Mouse (Mus musculus) intestine, embryonic 16.5 days (tissue): ENCODE results near the gene Cpvl. TPM values are rescaled to one million over a fixed set of nuclear protein-coding genes. Genes with fewer than 3 reads are reported as not detected.

Source experiments
- ATAC-seq: fragments of 200-750 bp; cut with Nextera tagmentation; 2 replicates; pipeline ENCODE4 v1.8.0; 2017; ENCODE audit warnings: moderate TSS enrichment, moderate library complexity
- H3K27ac ChIP-seq: fragments of 300-500 bp; sonication (generic); 2 replicates; pipeline ENCODE4 v1.5.1; 2014; ENCODE audit warnings: mild to moderate bottlenecking, low read length
- H3K27me3 ChIP-seq: fragments of 300-500 bp; sonication (generic); replicated peaks from 2 replicates; pipeline ENCODE4 v1.6.1; 2014; ENCODE audit warnings: low read length, control low read depth, mixed read lengths; ENCODE audit not compliant: control insufficient read depth, insufficient read depth
- H3K36me3 ChIP-seq: fragments of 300-500 bp; sonication (generic); 2 replicates; pipeline ENCODE4 v1.6.1; 2014; ENCODE audit warnings: low read length, control low read depth; ENCODE audit not compliant: control insufficient read depth, insufficient read depth
- H3K4me1 ChIP-seq: fragments of 300-500 bp; sonication (generic); 2 replicates; pipeline ENCODE4 v1.6.1; 2014; ENCODE audit warnings: low read length, control low read depth, mixed read lengths; ENCODE audit not compliant: control insufficient read depth, insufficient read depth
- H3K4me2 ChIP-seq: fragments of 300-500 bp; sonication (generic); 2 replicates; pipeline ENCODE4 v1.6.1; 2014; ENCODE audit warnings: low read depth, low read length, control low read depth
- H3K4me3 ChIP-seq: fragments of 300-500 bp; sonication (generic); 2 replicates; pipeline ENCODE4 v1.5.1; 2014; ENCODE audit warnings: mild to moderate bottlenecking, low read length
- H3K9ac ChIP-seq: fragments of 300-500 bp; sonication (generic); 2 replicates; pipeline ENCODE4 v1.6.1; 2014; ENCODE audit warnings: low read depth, low read length
- H3K9me3 ChIP-seq: fragments of 300-500 bp; sonication (generic); 2 replicates; pipeline ENCODE4 v1.6.1; 2016; ENCODE audit warnings: low read length, control low read depth; ENCODE audit not compliant: control insufficient read depth
- WGBS: fragments of 180-500 bp; shearing (Covaris S2); extraction: QIAGEN DNeasy Blood & Tissue Kit; methylation state at CpG from one replicate; pipeline ENCODE4 v1.1.7; 2014; 5-methylcytosine and 5-hydroxymethylcytosine counted together
- polyA plus RNA-seq: library from polyadenylated mRNA; unstranded; fragments of >200 nt; fragmentation: Nextera tagmentation; extraction: Ambion mirVana; gene quantifications from 2 replicates; pipeline ENCODE4 v1.2.1, GENCODE M21; 2015

The Cpvl gene
- polyA plus RNA-seq, 1 experiment from 2014 or later, result 0.34 TPM

DNA sequence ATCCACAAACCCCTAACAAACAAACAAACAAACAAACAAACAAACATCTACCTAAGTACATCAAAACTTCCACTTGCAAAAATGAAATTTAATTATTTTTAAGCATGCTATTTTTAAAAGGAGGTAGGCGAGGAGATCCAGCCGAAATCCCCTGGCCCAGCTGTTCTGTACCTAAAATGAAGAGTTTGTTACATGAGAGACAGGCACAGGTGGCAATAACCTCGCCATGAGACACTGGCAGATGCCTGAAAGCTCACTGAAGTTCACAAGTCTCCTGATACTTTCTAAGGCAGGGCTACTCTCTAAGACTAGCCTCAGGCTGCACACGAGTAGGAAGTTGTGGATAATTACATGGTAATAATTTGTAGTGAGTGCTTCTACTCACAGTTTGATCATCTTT is 26.8 kb upstream of the Cpvl start:
- H3K27me3 ChIP-seq, result no peaks in the 10 kb centered on the region
- no peak overlapping the region for H3K4me2 ChIP-seq
- H3K9ac ChIP-seq, result no peak overlapping the region
- H3K36me3 ChIP-seq, result no peaks in the 10 kb centered on the region
- no peaks in the 10 kb centered on the region for H3K4me1 ChIP-seq
- no peaks in the 10 kb centered on the region for H3K9me3 ChIP-seq
- WGBS, result 82% methylated on average over 4 of the region's 4 CpGs
- ATAC-seq, result no peak
- no peak overlapping the region for H3K4me3 ChIP-seq
- no peak overlapping the region for H3K27ac ChIP-seq

DNA sequence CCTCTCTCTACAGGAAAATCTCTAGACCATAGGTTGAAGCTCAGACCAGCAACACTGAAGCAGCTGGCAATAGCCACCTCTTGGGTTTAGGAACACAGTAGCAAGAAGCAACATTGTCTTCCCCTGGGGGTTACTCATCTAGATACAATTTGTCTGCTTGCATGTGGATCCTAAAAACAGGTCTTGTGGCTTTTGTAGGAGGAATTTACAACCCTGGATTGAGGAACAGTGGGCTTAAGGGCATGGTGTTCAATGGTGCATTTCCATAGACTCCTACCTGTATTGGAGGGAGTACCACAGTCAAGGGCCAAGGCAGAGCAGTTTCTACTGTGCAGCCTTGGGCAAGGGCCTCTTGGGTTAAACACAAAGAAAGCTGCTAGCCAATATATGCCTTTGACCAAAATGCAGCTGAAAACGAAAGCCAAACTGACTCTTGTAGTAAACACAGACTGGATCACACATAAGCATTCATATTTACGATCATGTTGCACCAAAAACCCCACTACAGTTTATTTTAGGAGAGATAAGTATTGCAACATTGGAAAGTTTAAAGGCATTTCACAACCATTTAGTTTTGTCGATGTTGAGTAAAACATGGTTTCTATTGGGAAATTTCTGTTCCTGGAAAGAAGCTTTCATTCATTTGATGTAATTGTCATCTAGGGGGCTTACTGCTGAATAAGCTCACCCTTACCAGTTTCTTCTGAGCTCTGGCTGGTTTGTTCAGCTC is 17.9 kb upstream of the Cpvl start:
- Histone ChIP-seq H3K9ac (no peak overlapping the region), H3K9me3 (no peaks in the 10 kb centered on the region), H3K4me2 (no peak overlapping the region), H3K27ac (no peak overlapping the region), H3K36me3 (no peaks in the 10 kb centered on the region), H3K27me3 (no peaks in the 10 kb centered on the region), H3K4me1 (no peaks in the 10 kb centered on the region), H3K4me3 (no peak overlapping the region)
- no peak for ATAC-seq
- WGBS, result 86% methylated on average over 3 of the region's 3 CpGs

DNA sequence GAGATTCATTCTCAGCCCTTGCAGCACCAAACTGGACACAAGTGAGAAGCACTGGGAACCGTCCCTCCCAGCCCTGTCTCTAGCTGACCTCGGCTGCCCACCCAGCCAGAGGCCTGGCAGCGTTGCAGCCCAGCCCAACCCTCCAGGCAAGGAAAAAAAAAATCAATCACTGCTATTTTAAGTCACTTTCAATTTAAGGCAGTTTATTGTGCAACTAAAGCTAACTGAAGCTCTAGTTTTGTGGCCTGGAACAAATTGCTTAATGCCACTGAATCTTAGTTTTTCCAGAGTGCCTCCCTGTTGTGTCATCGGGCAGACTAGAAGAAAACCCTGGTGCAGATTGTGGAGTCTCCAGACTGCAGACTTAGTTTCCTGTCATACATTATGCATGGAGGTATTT is 17.0 kb upstream of the Cpvl start:
- Histone ChIP-seq H3K4me3 (no peak overlapping the region), H3K27ac (no peak overlapping the region), H3K36me3 (no peaks in the 10 kb centered on the region), H3K9ac (no peak overlapping the region), H3K9me3 (no peaks in the 10 kb centered on the region), H3K4me2 (no peak overlapping the region), H3K27me3 (no peaks in the 10 kb centered on the region), H3K4me1 (no peaks in the 10 kb centered on the region)
- no peak for ATAC-seq
- 53% methylated on average over 4 of the region's 4 CpGs for WGBS

DNA sequence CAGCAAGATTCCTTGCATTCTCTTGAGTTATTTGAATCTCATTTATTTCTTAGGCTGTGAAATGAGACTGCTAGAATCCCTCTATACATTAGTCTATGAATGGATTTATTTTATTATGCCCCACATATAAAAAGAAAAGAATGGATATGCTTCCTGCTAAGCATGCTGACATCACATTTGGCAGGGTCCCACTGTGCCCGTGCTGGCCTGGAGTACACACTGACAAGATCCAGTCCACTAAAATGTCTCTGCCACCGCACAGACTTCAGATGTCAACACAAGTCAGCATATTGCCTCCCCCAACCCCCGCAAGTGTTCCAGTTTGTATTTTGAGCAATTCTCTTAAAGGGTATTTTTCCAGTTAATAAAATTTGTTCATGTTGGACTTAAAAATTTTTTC is 13.9 kb upstream of the Cpvl start:
- Histone ChIP-seq H3K9ac (no peak overlapping the region), H3K9me3 (no peaks in the 10 kb centered on the region), H3K36me3 (no peaks in the 10 kb centered on the region), H3K4me2 (no peak overlapping the region), H3K4me3 (no peak overlapping the region), H3K4me1 (peaks cover 3% of the 10 kb centered on the region; the same call in 1 of the 2 replicates), H3K27ac (no peak overlapping the region), H3K27me3 (no peaks in the 10 kb centered on the region)
- no peak for ATAC-seq
- 62% methylated on average over 3 of the region's 3 CpGs for WGBS

DNA sequence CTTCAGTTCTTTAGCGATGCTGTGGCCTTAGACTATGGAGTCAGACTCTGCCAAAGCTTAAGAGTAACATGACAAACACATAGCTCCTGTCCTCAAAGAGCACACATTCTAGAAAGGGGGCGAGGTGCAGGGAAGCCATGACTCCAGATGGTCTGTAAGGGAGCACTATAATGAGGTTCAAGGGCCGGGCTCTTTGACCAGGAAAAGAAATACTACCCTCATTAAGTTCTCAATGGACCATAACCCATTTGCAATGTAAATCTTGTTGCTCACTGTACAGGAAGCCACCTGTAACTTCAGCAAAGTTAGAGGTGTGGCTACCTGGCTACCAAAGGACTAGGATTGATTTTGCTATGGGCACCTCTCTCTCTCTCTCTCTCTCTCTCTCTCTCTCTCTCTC is 8.8 kb upstream of the Cpvl start:
- H3K27me3 ChIP-seq, result no peaks in the 10 kb centered on the region
- H3K27ac ChIP-seq, result no peak overlapping the region
- 83% methylated on average over 3 of the region's 3 CpGs for WGBS
- H3K4me1 ChIP-seq, result peaks cover 7% of the 10 kb centered on the region; the same call in 1 of the 2 replicates
- H3K4me2 ChIP-seq, result no peak overlapping the region
- ATAC-seq, result no peak
- no peak overlapping the region for H3K4me3 ChIP-seq
- H3K36me3 ChIP-seq, result no peaks in the 10 kb centered on the region
- H3K9me3 ChIP-seq, result no peaks in the 10 kb centered on the region
- no peak overlapping the region for H3K9ac ChIP-seq

DNA sequence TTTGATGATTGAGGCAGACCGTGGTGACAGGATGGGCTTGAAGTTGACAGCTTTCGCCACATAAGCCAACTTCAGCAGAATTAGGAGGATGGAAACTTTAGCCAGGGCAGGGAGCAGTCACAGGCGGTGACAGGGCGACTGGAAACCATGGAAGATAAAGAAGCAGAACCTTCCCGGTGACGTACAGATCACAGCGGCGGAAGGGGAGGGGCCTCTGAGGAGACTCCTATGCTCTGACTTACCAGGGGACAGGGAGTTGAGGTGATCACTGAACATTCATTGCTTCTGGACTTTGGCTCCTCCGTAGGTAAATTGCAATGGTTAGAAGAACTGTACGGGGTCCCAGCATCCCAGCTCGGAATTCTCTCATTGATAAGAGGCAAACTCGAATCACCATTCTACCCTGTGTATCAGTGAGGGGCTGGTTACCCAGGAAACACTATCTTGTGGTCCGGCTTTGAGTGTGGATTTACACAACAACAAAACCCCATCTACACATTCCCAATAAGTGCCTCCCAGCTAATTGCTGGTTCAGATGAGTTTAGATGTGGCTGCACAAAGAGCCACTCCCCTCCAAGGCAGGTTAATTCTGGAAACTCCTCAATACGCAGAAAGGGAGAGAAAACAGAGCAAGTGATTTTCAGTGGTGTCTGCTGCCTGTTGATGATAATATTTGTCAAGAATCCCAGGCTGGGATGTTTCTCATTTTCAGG is 8.0 kb upstream of the Cpvl start:
- Histone ChIP-seq H3K9me3 (no peaks in the 10 kb centered on the region), H3K27me3 (no peaks in the 10 kb centered on the region)
- 64% methylated on average over 14 of the region's 14 CpGs for WGBS

DNA sequence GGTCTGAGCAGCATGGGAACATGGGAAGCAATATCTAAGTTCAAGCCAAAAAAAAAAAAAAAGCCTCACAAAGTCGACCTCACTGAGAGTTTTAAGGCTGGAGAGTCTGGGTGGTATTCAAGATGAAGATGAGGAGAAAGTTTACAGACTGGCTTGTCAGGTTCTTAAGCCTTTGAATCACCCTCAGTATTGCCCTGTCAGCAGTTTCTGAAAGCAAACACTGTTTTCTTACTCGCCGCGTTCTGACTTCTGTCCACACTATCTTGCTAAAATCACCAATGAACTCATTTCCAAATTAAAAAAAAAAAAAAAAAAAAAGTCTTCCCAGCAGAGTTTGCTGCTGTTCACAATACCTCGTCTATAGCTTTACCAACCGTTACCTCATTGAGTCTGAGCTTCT is 5.3 kb upstream of the Cpvl start:
- Histone ChIP-seq H3K4me3 (no peak overlapping the region), H3K4me2 (no peak overlapping the region), H3K27ac (no peak overlapping the region), H3K36me3 (no peaks in the 10 kb centered on the region), H3K27me3 (no peaks in the 10 kb centered on the region), H3K9ac (no peak overlapping the region), H3K4me1 (peaks cover 9% of the 10 kb centered on the region; the same call in 1 of the 2 replicates), H3K9me3 (no peaks in the 10 kb centered on the region)
- ATAC-seq, result no peak
- 61% methylated on average over 6 of the region's 6 CpGs for WGBS

More for the DNA sequence above, 8.0 kb upstream of the Cpvl start:
- Histone ChIP-seq H3K27ac (no peak overlapping the region), H3K9ac (no peak overlapping the region), H3K36me3 (no peaks in the 10 kb centered on the region), H3K4me1 (peaks cover 9% of the 10 kb centered on the region; the same call in 1 of the 2 replicates), H3K4me3 (no peak overlapping the region), H3K4me2 (no peak overlapping the region)
- ATAC-seq, result peak; percentile 60; the same call in 1 of the 2 replicates

DNA sequence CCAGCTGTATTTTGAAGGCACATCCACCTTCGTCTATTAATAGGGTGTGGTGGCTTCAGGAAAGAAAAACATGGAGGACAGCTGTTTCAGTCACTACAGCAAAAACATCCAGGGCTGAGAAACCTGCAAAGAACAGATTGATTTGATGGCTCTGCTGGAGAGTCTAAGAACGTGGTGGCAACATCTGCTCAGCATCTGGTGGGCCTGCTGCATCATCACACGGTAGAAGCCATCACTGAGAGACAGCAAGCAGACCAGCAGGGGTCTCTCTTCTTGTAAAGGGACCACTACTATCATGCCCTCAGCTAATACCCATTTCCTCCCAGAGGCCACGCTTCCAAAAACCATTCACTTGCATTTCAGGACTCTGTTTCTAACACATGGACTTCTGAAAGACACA is 4.1 kb upstream of the Cpvl start:
- H3K4me1 ChIP-seq, result peaks cover 10% of the 10 kb centered on the region; the same call in 1 of the 2 replicates
- H3K27me3 ChIP-seq, result no peaks in the 10 kb centered on the region
- H3K9me3 ChIP-seq, result no peaks in the 10 kb centered on the region
- H3K27ac ChIP-seq, result no peak overlapping the region
- WGBS, result 56% methylated on average over 4 of the region's 4 CpGs
- no peak overlapping the region for H3K4me2 ChIP-seq
- H3K9ac ChIP-seq, result no peak overlapping the region
- H3K4me3 ChIP-seq, result no peak overlapping the region
- no peaks in the 10 kb centered on the region for H3K36me3 ChIP-seq
- no peak for ATAC-seq

DNA sequence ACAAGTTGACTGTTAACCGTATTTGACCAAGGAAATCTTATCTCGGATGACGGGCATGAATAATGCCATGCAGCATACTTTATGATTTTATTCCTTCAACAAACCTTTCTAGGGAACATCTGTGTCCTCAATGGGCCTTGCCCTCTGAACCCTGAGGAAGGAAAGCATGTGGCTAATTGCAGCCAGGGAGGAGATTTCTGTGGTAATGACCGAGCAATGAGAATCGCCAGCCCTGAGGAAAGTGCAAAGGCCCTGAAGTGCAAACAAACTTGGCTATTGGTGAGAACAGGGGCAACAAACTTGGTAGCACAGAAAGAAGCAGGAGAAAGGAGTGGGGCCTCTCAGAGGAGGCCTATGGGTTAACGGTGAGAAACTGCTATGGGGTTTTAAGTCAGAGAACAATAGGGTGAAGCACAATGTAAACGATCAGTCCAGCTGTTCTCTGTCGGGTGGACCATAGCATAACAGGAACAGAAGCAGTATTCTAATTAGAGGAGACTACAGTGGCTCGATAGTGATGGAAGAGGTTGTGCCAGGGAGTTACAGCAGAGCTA is 3.7 kb upstream of the Cpvl start:
- H3K9me3 ChIP-seq, result no peaks in the 10 kb centered on the region
- peak; percentile 60 for ATAC-seq
- H3K27me3 ChIP-seq, result no peaks in the 10 kb centered on the region
- no peak overlapping the region for H3K9ac ChIP-seq
- H3K36me3 ChIP-seq, result no peaks in the 10 kb centered on the region
- H3K27ac ChIP-seq, result no peak overlapping the region
- WGBS, result 40% methylated on average over 9 of the region's 9 CpGs
- peaks cover 10% of the 10 kb centered on the region; the same call in 1 of the 2 replicates for H3K4me1 ChIP-seq
- H3K4me2 ChIP-seq, result no peak overlapping the region
- H3K4me3 ChIP-seq, result no peak overlapping the region
